Mouse (Mus musculus): ENCODE results near the gene Slc5a9. TPM values are rescaled to one million over a fixed set of nuclear protein-coding genes. Genes with fewer than 3 reads are reported as not detected.

Slc5a9 gene
- polyA plus RNA-seq, 1 experiment: not detected

DNA sequence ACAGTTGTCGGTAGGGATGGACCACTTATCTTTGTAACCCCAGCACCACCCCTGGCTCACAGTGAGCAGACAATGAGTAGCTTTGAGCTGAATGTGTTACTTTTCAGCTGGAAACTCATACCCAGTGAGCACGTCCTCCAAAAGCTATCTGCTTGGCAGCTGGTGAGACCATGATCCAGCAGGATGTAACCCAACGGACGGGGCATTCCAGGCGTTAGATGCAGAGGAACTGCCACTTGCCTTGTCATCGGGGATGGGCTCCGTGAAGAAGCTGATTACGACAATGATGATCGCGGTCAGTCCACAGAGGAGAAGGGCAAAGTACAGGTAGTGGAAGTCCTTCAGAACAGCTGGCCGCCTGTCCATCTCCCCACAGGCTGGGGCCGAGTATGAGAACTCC is 19.2 kb downstream of the Slc5a9 start:
- no peak for TF ChIP-seq GATA1 (IDR thresholded peaks at IDR 0.05; ENCODE audit: low read length)
- no peak for TF ChIP-seq TAL1 (IDR thresholded peaks at IDR 0.05; ENCODE audit: low read length)
- Histone ChIP-seq H3K4me3 (replicated peaks) (no peak overlapping the region), H3K27me3 (ENCODE audit: control insufficient read depth) (no peaks in the 10 kb centered on the region), H3K4me1 (ENCODE audit: control insufficient read depth) (no peaks in the 10 kb centered on the region), H3K36me3 (ENCODE audit: control insufficient read depth) (no peaks in the 10 kb centered on the region), H3K9me3 (ENCODE audit: control insufficient read depth, low read length) (no peaks in the 10 kb centered on the region)

DNA sequence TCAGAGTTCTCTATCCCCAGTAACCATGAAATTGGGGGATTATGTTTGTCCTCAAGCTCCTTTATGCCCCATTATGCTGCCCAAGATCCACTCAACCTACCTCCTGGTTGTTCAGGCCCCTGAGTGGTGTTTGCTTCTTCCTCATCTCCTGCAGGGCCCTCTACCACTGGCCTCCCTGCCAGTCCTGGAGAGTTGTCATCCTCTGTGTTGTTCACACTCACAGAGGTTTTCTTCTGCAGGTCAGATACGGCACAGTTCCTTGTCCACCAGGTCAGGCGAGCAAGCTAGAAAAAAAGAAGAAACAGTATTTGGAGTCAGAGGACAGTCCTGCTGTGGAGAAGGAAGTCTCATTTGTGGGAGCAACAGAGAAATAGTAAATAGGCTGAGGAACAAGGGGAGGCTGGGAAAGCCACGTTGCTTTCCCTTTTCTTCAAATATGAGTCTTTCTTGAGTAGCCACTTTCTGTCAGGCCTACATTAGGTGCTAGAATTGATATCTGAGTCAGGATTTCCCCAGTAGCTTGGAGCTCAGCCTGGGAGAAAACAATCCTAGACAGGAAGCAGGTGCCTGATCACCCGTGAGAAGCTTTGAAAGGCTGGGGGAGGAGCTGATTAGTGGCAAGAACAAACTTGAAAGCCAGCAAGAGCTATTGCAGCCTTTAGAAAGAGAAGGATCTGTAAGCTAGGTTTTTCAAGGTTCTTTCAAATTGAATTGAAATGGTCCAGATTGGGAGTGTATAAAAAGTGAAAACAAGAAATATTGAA is 22.4 kb downstream of the Slc5a9 start:
- TF ChIP-seq GATA1 (IDR thresholded peaks at IDR 0.05; ENCODE audit: low read length): no peak
- TF ChIP-seq TAL1 (IDR thresholded peaks at IDR 0.05; ENCODE audit: low read length): no peak
- H3K9me3 ChIP-seq (ENCODE audit: control insufficient read depth, low read length): no peaks in the 10 kb centered on the region
- H3K27me3 ChIP-seq (ENCODE audit: control insufficient read depth): no peaks in the 10 kb centered on the region
- no peaks in the 10 kb centered on the region for H3K4me1 ChIP-seq (ENCODE audit: control insufficient read depth)
- H3K4me3 ChIP-seq (replicated peaks): no peak overlapping the region
- H3K36me3 ChIP-seq (ENCODE audit: control insufficient read depth): no peaks in the 10 kb centered on the region

DNA sequence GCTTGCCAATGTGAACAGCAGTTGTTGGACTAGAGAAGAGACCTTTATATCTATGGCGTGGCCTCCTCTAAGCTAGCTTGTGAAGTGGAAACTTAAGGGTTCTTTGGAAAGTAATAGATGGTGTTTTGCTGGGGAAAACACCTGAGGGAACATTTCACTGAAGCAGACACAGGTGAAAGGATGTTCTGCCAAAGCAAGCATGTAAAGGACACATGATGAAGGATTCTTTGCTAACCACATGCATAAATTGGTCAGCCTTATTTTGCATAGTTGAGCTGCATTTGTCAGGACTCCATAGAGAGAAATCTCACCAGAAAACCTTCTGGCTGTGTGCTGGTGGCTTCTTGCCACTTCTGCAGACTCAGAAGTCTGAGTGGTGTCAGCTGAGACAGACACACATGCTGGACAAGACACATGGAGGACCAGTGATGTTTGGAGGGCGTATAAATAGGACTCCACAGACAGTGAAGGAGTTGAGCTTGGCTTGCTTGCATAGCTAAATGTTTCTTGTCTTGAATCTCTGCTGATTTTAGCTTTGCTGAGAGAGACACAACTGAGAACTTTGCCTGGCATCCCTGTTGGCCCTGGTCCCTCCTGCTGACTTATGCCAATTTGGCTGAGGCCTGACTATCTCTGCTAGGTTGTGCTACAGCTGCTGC is 34.8 kb downstream of the Slc5a9 start:
- no peak for TF ChIP-seq GATA1 (IDR thresholded peaks at IDR 0.05; ENCODE audit: low read length)
- H3K27me3 ChIP-seq (ENCODE audit: control insufficient read depth): no peaks in the 10 kb centered on the region
- H3K4me1 ChIP-seq (ENCODE audit: control insufficient read depth): no peaks in the 10 kb centered on the region

DNA sequence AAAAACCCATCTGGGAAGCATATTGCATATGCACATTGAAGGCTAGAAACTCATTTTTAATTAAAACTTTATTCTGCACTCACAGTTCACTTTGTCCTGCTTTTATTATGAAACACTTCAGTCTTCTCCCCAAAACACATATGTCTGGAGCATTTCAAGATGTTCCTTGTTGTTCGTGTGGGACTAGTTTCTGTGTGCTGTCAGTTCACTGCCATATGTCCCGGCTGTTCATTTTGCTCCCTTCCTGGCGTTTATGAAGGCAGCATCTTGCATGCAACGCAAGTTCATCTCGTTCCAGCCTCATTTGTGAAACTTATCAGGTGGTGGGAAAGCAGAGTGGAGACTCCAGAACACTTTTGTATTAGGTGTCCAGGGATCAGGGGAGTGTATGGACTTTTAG is 36.0 kb downstream of the Slc5a9 start:
- no peaks in the 10 kb centered on the region for H3K27me3 ChIP-seq (ENCODE audit: control insufficient read depth)
- no peaks in the 10 kb centered on the region for H3K4me1 ChIP-seq (ENCODE audit: control insufficient read depth)
- TF ChIP-seq GATA1 (IDR thresholded peaks at IDR 0.05; ENCODE audit: low read length): no peak
- no peak for TF ChIP-seq TAL1 (IDR thresholded peaks at IDR 0.05; ENCODE audit: low read length)
- H3K9me3 ChIP-seq (ENCODE audit: control insufficient read depth, low read length): no peaks in the 10 kb centered on the region
- H3K4me3 ChIP-seq (replicated peaks): no peak overlapping the region
- H3K36me3 ChIP-seq (ENCODE audit: control insufficient read depth): no peaks in the 10 kb centered on the region

More for the DNA sequence above, 34.8 kb downstream of the Slc5a9 start:
- no peaks in the 10 kb centered on the region for H3K9me3 ChIP-seq (ENCODE audit: control insufficient read depth, low read length)
- no peaks in the 10 kb centered on the region for H3K36me3 ChIP-seq (ENCODE audit: control insufficient read depth)
- H3K4me3 ChIP-seq (replicated peaks): no peak overlapping the region

DNA sequence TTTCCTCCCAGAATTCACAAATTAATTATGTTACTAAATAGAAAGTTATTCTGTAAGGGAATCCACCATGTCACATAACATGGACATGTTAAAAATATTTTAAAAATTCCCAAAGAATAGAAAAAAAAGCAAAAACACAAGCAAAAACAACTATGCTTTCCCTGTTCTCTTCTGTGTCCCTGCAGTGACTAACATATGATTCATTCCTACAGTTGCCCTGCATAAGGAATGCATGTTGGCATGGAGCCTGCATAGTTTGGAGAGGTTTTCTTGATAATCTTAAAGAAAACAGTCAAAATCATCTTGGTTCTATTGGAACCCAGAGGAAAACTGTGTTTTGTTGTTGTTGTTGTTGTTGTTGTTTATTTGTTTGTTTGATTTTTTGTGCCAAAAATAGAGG is 50.1 kb downstream of the Slc5a9 start:
- TF ChIP-seq TAL1 (IDR thresholded peaks at IDR 0.05; ENCODE audit: low read length): no peak
- no peak for TF ChIP-seq GATA1 (IDR thresholded peaks at IDR 0.05; ENCODE audit: low read length)
- H3K27me3 ChIP-seq (ENCODE audit: control insufficient read depth): no peaks in the 10 kb centered on the region
- peaks cover 4% of the 10 kb centered on the region; the same call in 1 of the 2 replicates for H3K9me3 ChIP-seq (ENCODE audit: control insufficient read depth, low read length)
- H3K4me3 ChIP-seq (replicated peaks): no peak overlapping the region
- no peaks in the 10 kb centered on the region for H3K4me1 ChIP-seq (ENCODE audit: control insufficient read depth)
- H3K36me3 ChIP-seq (ENCODE audit: control insufficient read depth): no peaks in the 10 kb centered on the region

DNA sequence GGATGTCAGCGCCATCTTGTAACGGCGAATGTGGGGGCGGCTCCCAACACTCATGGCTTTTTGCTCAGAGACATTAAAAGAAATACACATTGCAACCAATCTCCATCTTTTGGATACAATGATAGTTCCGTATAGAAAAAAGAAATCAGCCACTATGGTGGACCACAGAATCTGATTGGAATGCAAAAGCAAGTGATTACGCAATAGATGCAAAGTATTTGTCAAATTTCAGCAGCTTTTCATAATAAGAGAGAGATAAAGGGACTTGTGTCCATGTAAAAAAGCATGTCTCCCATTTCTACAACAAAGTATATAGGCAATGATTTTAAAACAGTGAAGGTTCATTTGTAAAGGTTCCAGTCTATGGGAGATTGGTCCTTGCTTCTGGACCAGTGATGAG is 63.8 kb downstream of the Slc5a9 start:
- Histone ChIP-seq H3K36me3 (ENCODE audit: control insufficient read depth) (no peaks in the 10 kb centered on the region), H3K4me3 (replicated peaks) (no peak overlapping the region), H3K9me3 (ENCODE audit: control insufficient read depth, low read length) (no peaks in the 10 kb centered on the region), H3K27me3 (ENCODE audit: control insufficient read depth) (no peaks in the 10 kb centered on the region), H3K4me1 (ENCODE audit: control insufficient read depth) (no peaks in the 10 kb centered on the region)
- TF ChIP-seq TAL1 (IDR thresholded peaks at IDR 0.05; ENCODE audit: low read length): no peak
- no peak for TF ChIP-seq GATA1 (IDR thresholded peaks at IDR 0.05; ENCODE audit: low read length)

Other genes starting within 250 kb of the Slc5a9 start
- 0.35 TPM in 1 of 2 replicates, not detected in the other for gene Spata6, start 182.9 kb downstream of the Slc5a9 start, polyA plus RNA-seq (2012)
- gene Skint8, start 16.5 kb upstream of the Slc5a9 start, polyA plus RNA-seq (2012): not detected in 2 replicates
- not detected in 2 replicates for gene Skint7, start 70.0 kb upstream of the Slc5a9 start, polyA plus RNA-seq (2012)
- not detected in 2 replicates for gene Skint1, start 103.4 kb upstream of the Slc5a9 start, polyA plus RNA-seq (2012)
- not detected in 2 replicates for gene Skint4, start 169.1 kb upstream of the Slc5a9 start, polyA plus RNA-seq (2012)